Mouse (Mus musculus) heart, embryonic 12.5 days (tissue): Measurements from ENCODE around the gene Rexo4. TPM values are rescaled to one million over a fixed set of nuclear protein-coding genes. Genes with fewer than 3 reads are reported as not detected.

Experiments used
- ATAC-seq: fragments of 200-750 bp; cut with Nextera tagmentation; 2 replicates; pipeline ENCODE4 v1.8.0; 2017; ENCODE audit warnings: moderate TSS enrichment, moderate library complexity; ENCODE audit not compliant: insufficient number of reproducible peaks, low FRiP score
- H3K27ac ChIP-seq: fragments of 300-500 bp; sonication (generic); 2 replicates; pipeline ENCODE4 v1.5.1; 2016; ENCODE audit warnings: mild to moderate bottlenecking, moderate library complexity; ENCODE audit not compliant: poor library complexity, severe bottlenecking
- H3K27me3 ChIP-seq: fragments of 300-500 bp; sonication (generic); replicated peaks from 2 replicates; pipeline ENCODE4 v1.6.1; 2016; ENCODE audit warnings: mild to moderate bottlenecking, moderate library complexity
- H3K36me3 ChIP-seq: fragments of 300-500 bp; sonication (generic); 2 replicates; pipeline ENCODE4 v1.6.1; 2016; ENCODE audit warnings: mild to moderate bottlenecking, moderate library complexity
- H3K4me1 ChIP-seq: fragments of 300-500 bp; sonication (generic); replicated peaks from 2 replicates; pipeline ENCODE4 v1.6.1; 2016; ENCODE audit warnings: mild to moderate bottlenecking
- H3K4me2 ChIP-seq: fragments of 300-500 bp; sonication (generic); 2 replicates; pipeline ENCODE4 v1.6.1; 2016; ENCODE audit warnings: mild to moderate bottlenecking, moderate library complexity
- H3K4me3 ChIP-seq: fragments of 300-500 bp; sonication (generic); 2 replicates; pipeline ENCODE4 v1.5.1; 2016; ENCODE audit warnings: mild to moderate bottlenecking
- H3K9ac ChIP-seq: fragments of 300-500 bp; sonication (generic); 2 replicates; pipeline ENCODE4 v1.6.1; 2016; ENCODE audit warnings: mild to moderate bottlenecking, moderate library complexity
- H3K9me3 ChIP-seq: fragments of 300-500 bp; sonication (generic); replicated peaks from 2 replicates; pipeline ENCODE4 v1.6.1; 2016; ENCODE audit warnings: mild to moderate bottlenecking, moderate library complexity
- WGBS: fragments of 180-500 bp; shearing (Covaris S2); methylation state at CpG from one replicate; pipeline ENCODE4 v1.1.7; 2016; 5-methylcytosine and 5-hydroxymethylcytosine counted together
- polyA plus RNA-seq: library from polyadenylated mRNA; unstranded; fragments of >200 nt; fragmentation: Nextera tagmentation; extraction: Ambion mirVana; gene quantifications from 2 replicates; pipeline ENCODE4 v1.2.1, GENCODE M21; 2016

The Rexo4 gene
- polyA plus RNA-seq, 1 experiment from 2014 or later, result 27.7 TPM

DNA sequence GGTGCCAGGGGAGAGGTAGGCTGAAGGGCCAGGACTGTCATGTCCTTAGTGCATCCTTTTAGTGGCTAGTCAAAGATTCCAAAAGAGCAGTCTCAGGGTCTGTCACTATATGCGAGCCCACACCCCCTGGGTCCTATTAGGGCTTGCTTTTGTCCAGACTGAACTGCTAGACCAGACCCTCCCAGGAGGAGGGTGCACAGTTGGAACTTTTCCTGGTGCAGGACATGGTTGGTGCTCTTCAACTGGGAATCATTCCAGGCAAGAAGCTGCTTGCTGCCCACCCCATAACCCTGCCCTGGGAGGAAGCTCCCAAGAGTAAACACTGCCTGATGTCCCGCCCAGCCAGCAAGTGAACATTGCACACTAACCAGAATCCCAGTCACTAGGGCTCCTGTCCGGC, 8.9 kb upstream of the Rexo4 start, which contains the start of gene Adamts13:
Adamts13 (plus strand) TSS at position 301 of the 400 bp plus-strand sequence.
- Histone ChIP-seq H3K27me3 (peaks cover 29% of the 10 kb centered on the region), H3K9ac (no peak within 1 kb of the TSS), H3K9me3 (no peaks in the 10 kb centered on the region), H3K4me3 (no peak within 1 kb of the TSS), H3K27ac (no peak within 1 kb of the TSS), H3K4me2 (no peak within 1 kb of the TSS), H3K4me1 (no peaks in the 10 kb centered on the region), H3K36me3 (no peaks in the 10 kb centered on the region)
- WGBS, result 68% methylated on average over 3 of the region's 3 CpGs
- no peak for ATAC-seq

DNA sequence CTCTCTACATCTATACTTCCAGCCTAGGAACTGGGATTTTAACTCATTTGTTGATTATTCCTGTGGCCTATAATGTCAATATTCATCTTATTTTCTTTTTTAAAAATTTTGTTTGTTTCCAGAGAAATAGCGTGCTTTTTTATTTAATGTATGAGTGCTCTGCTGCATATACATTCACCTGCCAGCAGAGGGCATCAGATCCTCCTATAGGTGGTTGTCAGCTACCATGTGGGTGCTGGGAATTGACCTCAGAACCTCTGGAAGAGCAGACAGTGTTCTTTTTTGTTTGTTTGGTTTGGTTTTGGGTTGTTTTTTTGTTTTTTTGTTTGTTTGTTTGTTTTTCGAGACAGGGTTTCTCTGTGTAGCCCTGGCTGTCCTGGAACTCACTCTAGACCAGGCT, 3.1 kb upstream of the Rexo4 start:
- no peak for ATAC-seq
- Histone ChIP-seq H3K27me3 (0 out of 2 replicates have a peak, but pooled peaks cover 10% of the 10 kb centered on the region), H3K27ac (no peak overlapping the region), H3K4me1 (peaks cover 18% of the 10 kb centered on the region), H3K9ac (no peak overlapping the region), H3K36me3 (peaks cover 2% of the 10 kb centered on the region), H3K4me3 (no peak overlapping the region), H3K9me3 (peaks cover 8% of the 10 kb centered on the region), H3K4me2 (no peak overlapping the region)
- WGBS, result 68% methylated on average over 2 of the region's 2 CpGs

DNA sequence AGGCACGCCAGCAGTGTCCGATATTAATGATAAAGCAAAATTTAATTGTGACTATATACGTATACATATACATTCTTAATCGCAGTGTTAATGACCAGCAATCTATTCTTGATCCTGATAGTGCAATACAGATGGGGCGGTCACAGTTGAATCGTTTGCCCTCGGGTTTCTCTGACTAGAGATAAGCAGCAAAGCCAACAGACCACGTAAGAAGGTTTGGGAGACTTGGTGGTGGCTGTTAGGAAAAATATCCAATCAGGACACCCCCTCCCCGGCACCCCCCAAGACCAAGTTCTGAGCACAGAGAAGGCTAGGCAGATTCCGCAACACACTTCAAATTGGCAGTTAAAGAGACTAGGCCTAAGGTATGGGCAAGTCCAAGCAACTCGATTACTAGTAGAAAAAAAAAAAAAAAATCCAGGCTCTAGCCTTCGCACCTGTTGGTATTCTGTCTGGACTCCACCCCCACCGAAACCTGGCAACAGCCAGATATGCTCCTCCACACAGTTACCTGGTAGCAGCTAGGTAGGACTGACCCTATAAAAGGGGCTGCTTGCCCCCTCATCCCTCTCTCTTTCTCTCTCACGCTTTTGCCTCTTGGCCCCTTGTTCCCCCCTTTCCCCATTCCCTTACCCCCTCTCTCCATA, 661 bp upstream of the Rexo4 start:
- H3K4me2 ChIP-seq, result peak overlapping the region; percentile 95
- peak overlapping the region; percentile 73 for H3K4me3 ChIP-seq
- H3K27me3 ChIP-seq, result 0 out of 2 replicates have a peak, but pooled peaks cover 2% of the 10 kb centered on the region
- peak overlapping the region; percentile 98 for H3K27ac ChIP-seq
- 14% methylated on average over 14 of the region's 14 CpGs for WGBS
- H3K36me3 ChIP-seq, result peaks cover 24% of the 10 kb centered on the region
- peaks cover 27% of the 10 kb centered on the region for H3K4me1 ChIP-seq
- H3K9me3 ChIP-seq, result peaks cover 8% of the 10 kb centered on the region
- H3K9ac ChIP-seq, result peak overlapping the region; percentile 86
- no peak for ATAC-seq

DNA sequence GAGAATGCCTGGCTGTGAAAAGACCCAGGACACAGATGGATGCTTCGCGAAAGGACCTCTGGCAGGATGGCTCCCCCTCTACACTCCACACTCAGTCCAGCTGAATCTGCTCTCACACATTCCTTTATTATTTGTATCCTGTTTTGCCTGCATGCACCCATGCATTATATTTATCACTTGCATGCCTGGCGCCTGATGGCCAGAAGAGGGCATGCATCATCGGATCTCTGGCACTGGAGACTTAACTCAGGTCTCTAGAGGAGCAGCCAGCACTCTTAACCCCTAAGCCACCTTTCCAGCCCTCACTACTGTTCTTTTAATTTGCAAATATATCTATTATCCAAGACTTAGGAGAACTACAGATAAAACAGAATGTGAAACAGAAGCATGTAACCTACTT, 3.4 kb downstream of the Rexo4 start:
- H3K9me3 ChIP-seq, result no peaks in the 10 kb centered on the region
- WGBS, result 71% methylated on average over 4 of the region's 4 CpGs
- H3K36me3 ChIP-seq, result peaks cover 62% of the 10 kb centered on the region
- no peak for ATAC-seq
- no peak overlapping the region for H3K9ac ChIP-seq
- no peaks in the 10 kb centered on the region for H3K27me3 ChIP-seq
- H3K4me3 ChIP-seq, result no peak overlapping the region
- peaks cover 27% of the 10 kb centered on the region for H3K4me1 ChIP-seq
- no peak overlapping the region for H3K4me2 ChIP-seq
- H3K27ac ChIP-seq, result no peak overlapping the region

DNA sequence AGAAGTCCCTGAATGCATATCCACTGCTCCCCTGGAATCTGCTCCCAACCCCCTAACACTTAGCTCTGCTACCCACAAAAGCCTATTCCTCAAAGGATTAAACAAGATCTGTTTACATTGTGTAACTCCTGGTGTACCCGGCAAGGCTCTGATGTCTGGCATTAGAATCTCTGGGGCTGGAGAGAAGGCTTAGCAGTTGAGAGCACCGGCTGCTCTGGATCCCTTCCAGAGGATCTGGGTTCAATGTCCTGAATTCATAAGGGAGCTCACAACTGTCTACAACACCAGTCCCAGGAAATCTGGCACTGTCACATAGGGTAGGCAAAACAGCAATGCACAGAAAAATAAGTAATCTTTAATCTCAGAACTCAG, 6.7 kb downstream of the Rexo4 start:
- ATAC-seq, result no peak
- Histone ChIP-seq H3K36me3 (peaks cover 94% of the 10 kb centered on the region), H3K9ac (no peak overlapping the region), H3K4me3 (no peak overlapping the region), H3K4me2 (no peak overlapping the region), H3K27ac (no peak overlapping the region), H3K27me3 (no peaks in the 10 kb centered on the region), H3K4me1 (peaks cover 11% of the 10 kb centered on the region; the same call in 1 of the 2 replicates), H3K9me3 (no peaks in the 10 kb centered on the region)
- WGBS, result 91% methylated on average over 2 of the region's 2 CpGs

DNA sequence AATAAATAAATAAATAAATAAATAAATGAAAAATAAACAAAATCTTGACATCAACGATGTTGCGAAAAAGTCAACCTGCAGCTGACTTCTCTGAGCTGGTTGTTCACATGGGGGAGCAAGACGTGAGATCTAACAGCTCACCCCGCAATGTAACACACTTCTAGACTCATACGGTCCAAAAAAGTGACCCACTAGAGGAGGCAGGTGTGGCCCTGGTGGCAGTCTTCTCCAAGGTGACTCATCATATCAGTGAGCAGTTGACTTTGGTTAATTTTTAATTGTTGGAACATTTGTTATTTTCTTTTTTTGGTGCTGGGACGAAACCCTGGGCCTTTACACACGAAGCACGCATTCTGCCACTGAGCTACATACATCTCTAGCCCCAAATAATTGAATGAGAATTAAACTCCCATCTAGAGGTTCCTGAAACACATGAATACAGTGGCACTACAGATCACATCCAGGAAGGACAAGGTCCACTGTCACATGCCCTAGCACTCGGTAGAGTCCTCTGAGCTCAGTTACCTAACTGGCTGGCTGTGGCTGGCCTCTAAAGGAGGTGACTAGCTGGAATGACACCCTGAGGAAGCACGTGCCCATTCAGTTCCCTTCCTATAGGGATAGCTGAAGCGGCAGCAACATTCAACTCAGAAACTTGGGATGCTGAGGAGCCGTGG, 7.2 kb downstream of the Rexo4 start:
- Histone ChIP-seq H3K4me1 (peaks cover 6% of the 10 kb centered on the region; the same call in 1 of the 2 replicates), H3K4me2 (no peak overlapping the region), H3K27ac (no peak overlapping the region), H3K9ac (no peak overlapping the region), H3K4me3 (no peak overlapping the region), H3K9me3 (no peaks in the 10 kb centered on the region), H3K36me3 (peaks cover 94% of the 10 kb centered on the region), H3K27me3 (no peaks in the 10 kb centered on the region)
- ATAC-seq, result no peak
- WGBS, result 91% methylated on average over 12 of the region's 12 CpGs

DNA sequence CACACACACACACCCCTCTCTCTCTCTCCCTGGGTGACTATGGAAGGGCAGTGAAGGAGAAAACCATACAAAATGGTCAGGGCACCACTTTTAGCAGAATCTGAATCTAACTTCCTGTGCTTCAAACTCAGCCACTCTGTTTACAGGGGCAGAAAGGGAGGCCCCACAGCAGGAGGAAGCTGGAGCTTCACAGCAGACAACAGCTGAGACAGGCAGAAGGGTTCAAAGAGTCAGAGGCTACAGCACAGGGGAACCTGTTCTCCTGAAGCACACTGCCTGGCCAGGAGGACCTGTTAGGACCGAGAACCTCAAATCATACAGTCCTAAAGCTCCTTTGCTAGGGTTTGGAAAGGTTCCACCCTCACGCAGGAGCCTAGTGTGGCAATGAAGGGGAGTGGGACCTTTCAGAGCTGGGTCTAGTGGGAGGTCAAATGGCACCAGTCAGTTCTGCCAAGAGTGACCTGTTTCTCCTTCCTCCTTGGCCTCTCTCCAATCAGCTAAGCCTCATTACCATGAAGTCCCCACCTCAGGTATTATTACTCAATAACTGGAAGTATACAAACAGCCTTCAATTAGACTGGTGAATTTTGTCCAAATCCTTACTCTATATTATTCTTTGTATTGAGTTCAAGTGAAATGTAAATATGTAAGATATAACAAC, 9.3 kb downstream of the Rexo4 start:
- ATAC-seq, result no peak
- H3K4me1 ChIP-seq, result no peaks in the 10 kb centered on the region

DNA sequence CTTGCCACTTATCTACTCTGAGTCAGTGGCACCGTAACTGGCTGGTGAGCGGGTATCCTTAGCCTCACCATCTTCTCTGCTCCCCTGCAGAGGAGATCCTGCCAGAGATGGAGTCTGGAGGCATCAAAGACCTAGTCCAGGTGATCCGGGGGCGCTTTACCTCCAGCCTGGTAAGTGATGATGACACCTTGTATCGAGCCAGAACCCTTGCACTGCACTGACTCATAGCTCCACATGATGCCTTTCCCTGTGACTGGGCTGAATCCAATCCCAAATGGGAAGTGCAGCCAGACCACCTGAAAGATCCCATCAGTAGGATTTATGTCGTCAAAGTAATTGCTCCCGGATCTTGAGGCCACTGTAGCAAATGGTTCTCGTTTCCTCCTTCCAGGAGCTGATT, 11.3 kb downstream of the Rexo4 start:
- no peak overlapping the region for H3K27ac ChIP-seq
- H3K4me1 ChIP-seq, result no peaks in the 10 kb centered on the region
- no peak overlapping the region for H3K4me2 ChIP-seq
- no peaks in the 10 kb centered on the region for H3K27me3 ChIP-seq
- no peak overlapping the region for H3K9ac ChIP-seq
- no peaks in the 10 kb centered on the region for H3K9me3 ChIP-seq
- ATAC-seq, result no peak
- no peak overlapping the region for H3K4me3 ChIP-seq
- 82% methylated on average over 8 of the region's 8 CpGs for WGBS
- peaks cover 85% of the 10 kb centered on the region for H3K36me3 ChIP-seq

More for the DNA sequence above, 9.3 kb downstream of the Rexo4 start:
- WGBS, result 86% methylated on average over 2 of the region's 2 CpGs
- Histone ChIP-seq H3K9ac (no peak overlapping the region), H3K36me3 (peaks cover 92% of the 10 kb centered on the region), H3K4me2 (no peak overlapping the region), H3K27ac (no peak overlapping the region), H3K4me3 (no peak overlapping the region), H3K9me3 (no peaks in the 10 kb centered on the region), H3K27me3 (no peaks in the 10 kb centered on the region)

DNA sequence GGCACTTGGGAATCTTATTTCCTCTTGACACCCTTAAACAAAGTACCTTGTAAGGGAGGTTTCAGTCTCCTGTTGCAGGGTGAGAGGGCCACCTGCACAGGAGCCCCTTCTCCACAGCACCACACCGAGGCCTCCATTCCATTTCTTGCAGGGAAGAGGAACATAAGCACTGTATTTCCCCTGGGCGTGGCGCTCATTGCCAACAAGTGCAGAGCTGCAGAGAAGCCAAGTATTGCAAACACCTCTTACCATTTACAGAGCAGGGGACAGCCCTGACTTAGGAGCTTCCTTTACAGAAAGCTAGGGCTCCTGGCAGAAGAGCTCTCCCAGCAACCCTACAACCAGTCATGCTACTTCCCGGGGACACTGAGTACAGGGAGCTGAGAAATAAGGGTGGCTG, 12.0 kb downstream of the Rexo4 start:
- Histone ChIP-seq H3K4me3 (no peak overlapping the region), H3K27me3 (no peaks in the 10 kb centered on the region), H3K4me2 (no peak overlapping the region), H3K4me1 (no peaks in the 10 kb centered on the region), H3K36me3 (peaks cover 78% of the 10 kb centered on the region), H3K27ac (no peak overlapping the region), H3K9me3 (no peaks in the 10 kb centered on the region), H3K9ac (no peak overlapping the region)
- 87% methylated on average over 4 of the region's 4 CpGs for WGBS
- no peak for ATAC-seq

DNA sequence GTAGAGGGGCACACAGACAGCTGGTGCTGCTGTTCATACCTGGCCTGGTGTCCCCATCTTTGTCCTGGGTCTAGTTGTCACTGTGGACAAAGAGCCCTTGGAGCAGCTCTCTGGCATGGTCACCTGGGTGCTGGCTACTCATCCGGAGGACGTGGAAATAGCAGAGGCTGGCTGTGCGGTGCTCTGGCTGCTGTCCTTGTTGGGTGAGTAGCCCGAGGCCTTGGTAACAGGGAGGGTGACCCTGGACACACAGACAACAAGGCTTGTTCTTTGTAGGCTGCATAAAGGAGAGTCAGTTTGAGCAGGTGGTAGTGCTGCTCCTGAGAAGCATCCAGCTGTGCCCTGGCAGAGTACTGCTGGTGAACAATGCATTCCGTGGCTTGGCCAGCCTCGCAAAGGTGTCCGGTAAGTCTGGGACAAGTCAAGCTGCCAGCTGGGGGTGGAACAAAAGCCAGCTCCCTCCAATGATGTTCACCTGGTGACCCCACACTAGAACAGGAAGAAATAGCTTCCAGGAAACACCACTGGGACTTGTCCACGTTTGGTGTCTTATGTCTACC, 12.8 kb downstream of the Rexo4 start:
- Histone ChIP-seq H3K4me2 (no peak overlapping the region), H3K27me3 (no peaks in the 10 kb centered on the region), H3K27ac (no peak overlapping the region), H3K4me3 (no peak overlapping the region), H3K4me1 (no peaks in the 10 kb centered on the region), H3K36me3 (peaks cover 75% of the 10 kb centered on the region), H3K9ac (no peak overlapping the region), H3K9me3 (no peaks in the 10 kb centered on the region)
- no peak for ATAC-seq
- WGBS, result 86% methylated on average over 8 of the region's 8 CpGs

DNA sequence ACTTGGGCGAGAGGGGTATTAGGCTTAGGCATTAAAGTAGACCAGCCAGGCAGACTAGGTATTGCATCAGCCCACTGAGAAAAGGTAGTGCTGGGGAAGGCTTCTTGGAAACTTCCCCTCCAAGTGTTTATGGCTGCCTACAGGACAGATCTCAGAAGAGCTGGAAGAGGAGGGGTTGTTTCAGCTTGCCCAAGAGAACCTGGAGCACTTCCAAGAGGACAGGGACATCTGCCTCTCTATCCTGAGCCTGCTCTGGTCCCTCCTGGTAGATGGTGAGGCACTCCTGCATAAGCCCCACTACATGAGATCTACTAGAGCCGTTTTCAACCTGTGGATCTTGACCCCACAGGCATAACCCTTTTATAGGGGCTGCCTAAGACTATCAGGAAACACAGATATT, 13.8 kb downstream of the Rexo4 start:
- H3K27me3 ChIP-seq, result 0 out of 2 replicates have a peak, but pooled peaks cover 2% of the 10 kb centered on the region
- H3K4me3 ChIP-seq, result no peak overlapping the region
- ATAC-seq, result no peak
- H3K27ac ChIP-seq, result no peak overlapping the region
- no peak overlapping the region for H3K9ac ChIP-seq
- no peaks in the 10 kb centered on the region for H3K4me1 ChIP-seq
- no peak overlapping the region for H3K4me2 ChIP-seq
- WGBS, result 82% methylated on average over 2 of the region's 2 CpGs
- peaks cover 66% of the 10 kb centered on the region for H3K36me3 ChIP-seq
- H3K9me3 ChIP-seq, result no peaks in the 10 kb centered on the region
